Mouse (Mus musculus) left cerebral cortex, adult 18-20 months (tissue): ENCODE measurements around the gene Sco2. TPM values are rescaled to one million over a fixed set of nuclear protein-coding genes. Genes with fewer than 3 reads are reported as not detected.

ENCODE experiments used
- DNase-seq, 2 experiments: peaks; one replicate each; pipeline ENCODE4 v3.0.0; 2021 to 2022; ENCODE audit warnings: low spot score in 2 of 2, mixed read lengths in 1 of 2
- total RNA-seq, 2 experiments: library from RNA; stranded (reverse); gene quantifications; 2 replicates each; pipeline ENCODE4 v1.2.3; 2021

Gene Sco2
- total RNA-seq, 2 experiments from 2014 or later: 27.7 to 28.6 TPM

DNA sequence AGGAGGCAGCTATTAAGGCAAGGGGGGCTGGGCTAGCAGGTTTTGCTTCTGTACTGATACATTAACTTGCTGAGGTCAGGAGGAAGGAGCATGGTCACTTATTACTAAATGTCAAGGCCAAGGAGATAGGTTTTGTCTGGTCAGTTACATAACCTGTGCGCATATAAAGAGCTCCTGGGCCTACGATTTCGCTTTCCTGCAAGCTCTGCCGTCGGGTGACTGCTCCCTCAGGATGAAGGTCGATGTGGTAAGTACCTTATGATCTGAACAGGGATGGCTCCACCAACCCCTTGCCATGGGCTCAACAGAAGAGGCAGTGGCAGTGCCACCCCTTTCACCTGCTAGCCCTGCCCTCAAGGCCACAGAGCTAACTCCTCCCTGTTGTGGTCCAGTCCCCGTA lies 39.4 kb downstream of the Sco2 start, which contains the start of gene Miox:
TSS of gene Miox (plus strand) at position 128 of the 400 bp plus-strand sequence.
- DNase-seq: no peak

DNA sequence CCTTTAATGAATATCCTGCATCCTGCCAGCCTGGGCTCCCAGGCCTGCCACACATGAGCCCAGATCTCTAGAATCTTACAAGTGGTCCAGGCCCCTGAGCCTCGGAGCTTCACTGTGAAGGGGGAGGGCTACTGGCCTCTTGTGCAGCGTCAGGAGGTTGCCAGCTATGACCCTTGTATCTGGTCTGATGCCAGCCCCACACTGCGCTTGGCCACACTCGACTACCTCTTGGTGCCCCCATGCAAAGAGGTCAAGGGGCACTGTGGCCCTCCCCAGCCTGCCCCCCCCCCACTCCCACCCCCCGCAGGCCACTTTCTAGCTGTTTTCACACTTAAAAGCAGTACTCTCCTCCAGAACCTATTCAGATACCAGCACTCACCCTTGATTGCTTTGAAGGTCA lies 47.2 kb downstream of the Sco2 start:
- no peak for DNase-seq

DNA sequence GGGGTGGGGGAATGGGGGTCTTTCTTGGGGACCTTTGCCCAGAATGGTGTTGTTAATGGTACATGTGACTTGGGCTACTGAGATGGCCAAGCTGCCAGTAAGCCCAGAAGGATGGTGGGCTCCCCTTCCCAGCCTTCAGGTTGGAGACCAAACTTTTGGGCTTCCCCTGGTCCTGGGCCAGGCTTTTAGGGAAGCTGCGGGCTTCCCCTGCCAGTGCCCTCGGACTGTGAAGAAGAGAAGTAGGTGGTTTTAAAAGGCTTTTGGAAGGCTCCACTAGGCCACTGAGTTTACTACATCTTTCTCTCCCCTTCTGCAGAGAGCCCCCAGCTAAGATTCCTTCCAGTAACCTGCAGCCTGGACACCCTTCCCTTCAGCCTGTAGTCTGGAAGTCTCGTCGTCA lies 50.0 kb downstream of the Sco2 start:
- DNase-seq: no peak

DNA sequence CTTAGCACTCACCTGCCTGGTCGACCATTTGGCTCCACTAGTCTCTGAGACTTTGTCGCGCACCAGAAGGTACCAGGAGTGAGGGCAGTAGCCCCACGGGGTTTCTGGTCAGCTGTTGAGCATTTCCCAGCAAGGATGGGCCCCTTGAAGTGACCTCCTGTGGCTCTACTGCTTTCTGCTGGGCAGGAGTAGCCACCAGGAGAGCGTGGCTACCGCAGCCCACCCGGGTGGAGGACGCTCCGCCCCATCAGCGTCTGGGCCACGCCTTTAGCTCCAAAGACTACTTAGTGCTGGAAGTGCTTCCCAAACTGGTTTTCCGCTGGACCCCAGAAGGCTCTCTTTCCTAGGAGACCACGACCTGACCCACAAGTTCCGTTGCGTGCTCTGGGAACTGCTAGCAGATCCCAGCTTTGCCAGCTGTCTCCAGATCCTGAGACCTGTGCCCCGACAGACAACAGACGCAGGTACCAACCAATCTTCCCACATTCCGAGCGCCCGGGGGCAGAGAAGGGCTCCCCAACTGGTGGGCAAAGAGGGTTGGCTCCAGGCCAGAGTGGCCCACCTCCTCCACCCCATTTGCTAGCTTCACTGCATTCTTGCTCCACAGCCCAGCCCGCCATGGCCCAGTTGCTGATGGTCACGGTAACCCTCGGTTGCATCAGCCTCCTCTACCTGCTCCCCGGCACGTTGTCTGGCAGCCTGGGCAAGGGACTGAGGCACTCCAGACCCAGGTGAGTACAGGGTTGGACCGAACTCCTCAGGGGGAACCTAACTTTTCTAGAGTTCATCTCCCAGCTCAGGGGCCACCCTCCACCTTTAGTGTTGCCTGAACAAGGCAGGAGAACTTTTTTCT lies 50.8 kb downstream of the Sco2 start, which contains the start of gene Adm2:
TSS of gene Adm2 (plus strand) at position 51 of the 853 bp plus-strand sequence.
- no peak for DNase-seq

Other genes with a start within 250 kb of the Sco2 start
- gene Hdac10, start 245.1 kb downstream of the Sco2 start, total RNA-seq: 10 to 100 TPM; 15.2 to 15.8 TPM
- 1 to 10 TPM; 7.4 to 9.2 TPM for gene Mapk12, start 233.1 kb downstream of the Sco2 start, total RNA-seq
- 10 to 100 TPM; 49.1 to 55.1 TPM for gene Mapk11, start 224.2 kb downstream of the Sco2 start, total RNA-seq
- gene Plxnb2, start 193.1 kb downstream of the Sco2 start, total RNA-seq: 10 to 100 TPM; 47.3 to 54.9 TPM
- gene Dennd6b, start 177.3 kb downstream of the Sco2 start, total RNA-seq: 10 to 100 TPM; 45.9 to 52.9 TPM
- 100 to 1,000 TPM; 155 to 157 TPM for gene Ppp6r2, start 162.3 kb downstream of the Sco2 start, total RNA-seq
- gene Sbf1, start 58.5 kb downstream of the Sco2 start, total RNA-seq: 100 to 1,000 TPM; 204 to 220 TPM
- gene Adm2, start 51.1 kb downstream of the Sco2 start, total RNA-seq: not detected
- not detected for gene Miox, start 39.4 kb downstream of the Sco2 start, total RNA-seq
- 10 to 100 TPM; 17.8 to 21.2 TPM for gene Lmf2, start 18.2 kb downstream of the Sco2 start, total RNA-seq
- gene Ncaph2, start 18.1 kb downstream of the Sco2 start, total RNA-seq: 100 to 1,000 TPM; 111 to 119 TPM
- gene Tymp, start 3.2 kb upstream of the Sco2 start, total RNA-seq: 1 to 10 TPM; 1.5 TPM
- 1 to 10 TPM; 2.0 to 2.1 TPM for gene Odf3b, start 5.4 kb upstream of the Sco2 start, total RNA-seq
- 1 to 10 TPM in 1 of 2 experiments, under 1 TPM in 1; 0.82 to 1.0 TPM for gene Klhdc7b, start 11.1 kb upstream of the Sco2 start, total RNA-seq
- gene Syce3, start 36.7 kb upstream of the Sco2 start, total RNA-seq: not detected
- 1 to 10 TPM; 1.9 to 2.3 TPM for gene Cpt1b, start 52.0 kb upstream of the Sco2 start, total RNA-seq
- 1 to 10 TPM; 1.6 to 2.0 TPM for gene C730034F03Rik, start 55.7 kb upstream of the Sco2 start, total RNA-seq
- gene Gm44502, start 55.9 kb upstream of the Sco2 start, total RNA-seq: under 1 TPM in 1 of 2 experiments, not detected in 1; 0.09 TPM
- 10 to 100 TPM; 42.7 to 45.2 TPM for gene Chkb, start 56.1 kb upstream of the Sco2 start, total RNA-seq
- gene Mapk8ip2, start 80.1 kb upstream of the Sco2 start, total RNA-seq: 100 to 1,000 TPM; 228 to 240 TPM
- gene Arsa, start 103.6 kb upstream of the Sco2 start, total RNA-seq: 10 to 100 TPM; 30.6 to 31.7 TPM
- gene Shank3, start 125.8 kb upstream of the Sco2 start, total RNA-seq: 100 to 1,000 TPM; 220 TPM
- under 1 TPM; 0.79 to 0.89 TPM for gene Acr, start 194.5 kb upstream of the Sco2 start, total RNA-seq
- gene Rabl2, start 218.1 kb upstream of the Sco2 start, total RNA-seq: 10 to 100 TPM; 32.6 to 40.3 TPM